Mouse (Mus musculus) ZHBTc4 (cell line): ENCODE measurements around the gene Cyp4f37.

ENCODE experiments used
- DNase-seq: peaks from one replicate; pipeline ENCODE4 v3.0.0-alpha.2; 2011; ENCODE audit warnings: low read depth, low spot score

The Cyp4f37 gene

GRCm38 (mm10) chr17:32685048-32685750 lies 64.1 kb downstream of the Cyp4f37 start, which contains the start of gene Cyp4f15:
TSS of gene Cyp4f15 (plus strand) at chr17:32685627.
- DNase-seq, result no peak
